Mouse (Mus musculus): Measurements from ENCODE around the gene Nkx1-1.

DNA sequence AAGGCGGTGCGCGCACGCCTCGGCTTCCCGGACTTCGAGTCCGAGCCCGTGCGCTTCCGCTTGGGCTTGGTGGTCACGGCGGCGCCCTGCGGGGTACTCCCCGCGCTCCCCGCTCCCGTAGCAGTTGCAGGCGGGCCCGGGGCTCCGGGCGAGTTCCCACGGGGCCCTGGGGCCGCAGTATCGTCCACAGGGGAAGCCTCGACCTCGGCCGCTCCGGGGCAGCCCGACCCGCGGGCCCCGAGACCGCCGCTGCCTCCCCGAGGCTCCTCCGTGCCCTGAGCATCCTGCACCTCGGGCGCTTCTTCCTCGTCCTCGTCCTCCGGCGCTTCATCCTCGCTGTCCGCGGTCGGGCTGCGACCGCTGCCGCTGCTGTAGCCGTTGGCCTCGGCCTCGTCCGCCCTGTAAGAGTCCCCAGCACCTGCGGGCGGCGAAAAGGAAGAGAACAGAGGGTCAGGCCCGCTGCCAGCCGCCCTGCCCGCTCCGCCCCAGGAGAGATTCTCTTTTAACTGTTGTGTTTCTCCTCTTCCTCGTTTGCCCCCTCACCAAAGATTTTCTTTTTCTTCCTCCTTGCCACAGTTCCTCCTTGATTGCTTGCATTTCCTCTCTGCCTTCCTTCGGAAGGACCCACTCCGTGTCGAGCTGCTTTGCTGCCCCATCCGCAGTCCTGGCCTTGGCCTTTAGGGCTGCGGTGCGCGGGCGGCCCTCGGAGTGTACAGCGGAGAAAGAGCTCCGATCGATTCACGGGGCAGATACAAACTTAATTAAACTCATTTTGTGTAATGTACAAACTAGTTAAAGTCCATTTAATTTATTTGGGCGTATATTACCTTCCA, 2.4 kb downstream of the Nkx1-1 start:
- TF ChIP-seq CTCF (conservative IDR thresholded peaks at IDR 0.05; ENCODE audit: insufficient read depth, insufficient read length, low read depth, low read length) (no peak), POLR2A (IDR thresholded peaks at IDR 0.05; ENCODE audit: low read depth, low read length) (no peak)

All from kidney, adult 2 months (tissue).